Mouse (Mus musculus) bone marrow macrophage, adult 2 months (primary cell): ENCODE data around the gene Hjurp.

Experiments used
- CTCF ChIP-seq: IDR thresholded peaks from 2 replicates; pipeline ENCODE4 v1.5.1; 2012; ENCODE audit warnings: low read depth, mild to moderate bottlenecking, low read length, moderate library complexity
- POLR2A ChIP-seq: IDR thresholded peaks from 2 replicates; pipeline ENCODE4 v1.6.1; 2012; ENCODE audit warnings: mild to moderate bottlenecking, low read depth, low read length, borderline replicate concordance

- no peak for TF ChIP-seq CTCF
- TF ChIP-seq POLR2A, result no peak
Measured at GRCm38 (mm10) chr1:88227482-88227881, 50.0 kb downstream of the Hjurp start.
